33 mouse cellular contexts compared by ENCODE assay signal in genomic region chr19:28724641-28725040, GRCm38 (mm10).
"Had no signal": no experiment of that assay in that cellular context is flagged by ENCODE, and none has a peak within 500 bp of the region (broad histone marks: within the 10 kb centered on the region; RNA-seq: fewer than 3 reads in every experiment).

No protein-coding gene starts in this region.

- H3K4me3 ChIP-seq: heart, embryonic 13.5 days; heart, embryonic 15.5 days; hindbrain, embryonic 10.5 days; hindbrain, embryonic 12.5 days; hindbrain, embryonic 13.5 days; hindbrain, embryonic 15.5 days; intestine, embryonic 15.5 days; kidney, embryonic 15.5 days; layer of hippocampus, adult 2 months had no signal

- ATAC-seq: hindbrain, embryonic 16.5 days; hindbrain, postnatal 0 days; inflammation-experienced regulatory T-cells, adult 6 months; intestine, embryonic 15.5 days; intestine, embryonic 16.5 days; intestine, postnatal 0 days had no signal

- H3K9ac ChIP-seq: heart, embryonic 13.5 days; heart, embryonic 15.5 days; hindbrain, embryonic 12.5 days; hindbrain, embryonic 13.5 days; hindbrain, embryonic 14.5 days; hindbrain, embryonic 15.5 days; intestine, embryonic 15.5 days; kidney, embryonic 15.5 days had no signal

- DNase-seq: heart, postnatal 10 days; heart, postnatal 14 days; heart, postnatal 36 days; heart, postnatal 4 days; kidney, adult 11 months; kidney, adult 18-20 months; kidney, adult 2 months; kidney, adult 8-10 months; kidney, adult 9 months; kidney, postnatal 10 days; kidney, postnatal 14 days; kidney, postnatal 25 days; kidney, postnatal 36 days; kidney, postnatal 4 days; layer of hippocampus, adult 9-11 months; layer of hippocampus, postnatal 36 days had no signal

- H3K27me3 ChIP-seq: intestine, embryonic 15.5 days; kidney, embryonic 15.5 days had no signal

- H3K27ac ChIP-seq: heart, embryonic 13.5 days; heart, embryonic 15.5 days; hindbrain, embryonic 10.5 days; hindbrain, embryonic 12.5 days; hindbrain, embryonic 13.5 days; hindbrain, embryonic 14.5 days; hindbrain, embryonic 15.5 days; hindbrain, postnatal 0 days; intestine, embryonic 15.5 days; kidney, embryonic 15.5 days; kidney, postnatal 0 days had no signal

- H3K4me1 ChIP-seq: heart, embryonic 13.5 days; heart, embryonic 15.5 days; hindbrain, embryonic 12.5 days; hindbrain, embryonic 15.5 days; intestine, embryonic 15.5 days; kidney, embryonic 15.5 days had no signal

- H3K4me2 ChIP-seq: heart, embryonic 11.5 days; heart, embryonic 13.5 days; heart, embryonic 15.5 days; hindbrain, embryonic 12.5 days; hindbrain, embryonic 13.5 days; hindbrain, embryonic 14.5 days; hindbrain, embryonic 15.5 days; intestine, embryonic 15.5 days; kidney, embryonic 15.5 days had no signal

- H3K36me3 ChIP-seq: heart, embryonic 13.5 days; heart, embryonic 15.5 days; hindbrain, embryonic 10.5 days; hindbrain, embryonic 12.5 days; hindbrain, embryonic 13.5 days; hindbrain, embryonic 15.5 days; intestine, embryonic 15.5 days; kidney, embryonic 15.5 days had no signal

- H3K9me3 ChIP-seq: heart, embryonic 13.5 days; heart, embryonic 15.5 days; hindbrain, embryonic 12.5 days; hindbrain, embryonic 13.5 days; hindbrain, embryonic 15.5 days; intestine, embryonic 15.5 days; kidney, embryonic 15.5 days had no signal
